In genomic region chr8:94047845-94048244, GRCm38 (mm10) we compare ENCODE assay signal across 23 mouse cellular contexts. TPM values are rescaled to one million over a fixed set of nuclear protein-coding genes. Genes with fewer than 3 reads are reported as not detected.
DNase-seq lines count a peak whose midpoint lies in the region; ATAC-seq and TF ChIP-seq lines count a peak whose summit lies in the region.
"Had no signal": no experiment of that assay in that cellular context is flagged by ENCODE, and none has a peak within 500 bp of the region (broad histone marks: within the 10 kb centered on the region; RNA-seq: fewer than 3 reads in every experiment).

No protein-coding gene starts in this region.

- H3K27ac ChIP-seq in left cerebral cortex, adult 2 months = no peak overlapping the region
- peak overlapping the region; percentile 32; the same call in 1 of the 2 replicates for H3K27ac ChIP-seq in layer of hippocampus, adult 2 months
- H3K27ac ChIP-seq in neural tube, embryonic 15.5 days (replicated peaks) = no peak overlapping the region
- H3K27ac ChIP-seq: heart, embryonic 10.5 days; limb, embryonic 13.5 days; liver, embryonic 12.5 days; neural tube, embryonic 12.5 days had no signal

- TF ChIP-seq CTCF in left cerebral cortex, adult 2 months (IDR thresholded peaks at IDR 0.05) = no peak
- TF ChIP-seq CTCF in layer of hippocampus, adult 2 months (conservative IDR thresholded peaks at IDR 0.05) = no peak

- peak; percentile 17 to 25 for DNase-seq in cerebellum, postnatal 14 days
- no peak for DNase-seq in cerebellum, postnatal 36 days
- peak; percentile 30 for DNase-seq in left cerebral cortex, postnatal 4 days
- no peak for DNase-seq in left cerebral cortex, adult 2 months (ENCODE audit: extremely low spot score in 1 of 2, low spot score in 2 of 2)
- DNase-seq in NIH3T3 (ENCODE audit: low read depth) = peak; percentile 33
- DNase-seq in layer of hippocampus, adult 2 months (ENCODE audit: low spot score in 2 of 2) = peak; percentile 32 to 58
- DNase-seq: adrenal gland, postnatal 36 days; cerebellum, adult 18-20 months; kidney, adult 9 months; kidney, postnatal 25 days; midbrain, embryonic 14.5 days; retina, postnatal 1 day; right cerebral cortex, postnatal 25 days; spleen, adult 18-20 months had no signal

- 80% methylated on average over 2 of the region's 2 CpGs for WGBS in neural tube, embryonic 15.5 days

- peaks cover 27% of the 10 kb centered on the region for H3K36me3 ChIP-seq in neural tube, embryonic 15.5 days

- H3K27me3 ChIP-seq in neural tube, embryonic 15.5 days (replicated peaks) = no peaks in the 10 kb centered on the region
- H3K27me3 ChIP-seq: limb, embryonic 13.5 days; liver, embryonic 12.5 days; megakaryocyte, embryonic 14.5 days; neural tube, embryonic 12.5 days had no signal

- no peak for ATAC-seq in neural tube, embryonic 15.5 days (ENCODE audit: low FRiP score)
- ATAC-seq: CD4-positive, CD25-positive, alpha-beta regulatory T cell, adult 4 months; hindbrain, embryonic 16.5 days; intestine, embryonic 16.5 days; liver, embryonic 12.5 days had no signal

- intact Hi-C loops in left cerebral cortex, postnatal 4 days (cut with DNase I) = no loop called here
- intact Hi-C loops in left cerebral cortex, adult 2 months (cut with DNase I) = no loop called here

- no peaks in the 10 kb centered on the region for H3K9me3 ChIP-seq in neural tube, embryonic 15.5 days (replicated peaks)
- H3K9me3 ChIP-seq: heart, embryonic 10.5 days; limb, embryonic 13.5 days; liver, embryonic 12.5 days; megakaryocyte, embryonic 14.5 days; neural tube, embryonic 12.5 days had no signal

- H3K4me1 ChIP-seq in neural tube, embryonic 15.5 days = no peaks in the 10 kb centered on the region
- H3K4me1 ChIP-seq: heart, embryonic 10.5 days; limb, embryonic 13.5 days; liver, embryonic 12.5 days; megakaryocyte, embryonic 14.5 days; neural tube, embryonic 12.5 days had no signal

- H3K9ac ChIP-seq in neural tube, embryonic 15.5 days (replicated peaks) = no peak overlapping the region
- H3K9ac ChIP-seq: limb, embryonic 13.5 days; liver, embryonic 12.5 days; neural tube, embryonic 12.5 days had no signal

- no peak overlapping the region for H3K4me2 ChIP-seq in neural tube, embryonic 15.5 days
- H3K4me2 ChIP-seq: limb, embryonic 13.5 days; liver, embryonic 12.5 days; neural tube, embryonic 12.5 days had no signal

- H3K4me3 ChIP-seq in left cerebral cortex, adult 2 months = no peak overlapping the region
- H3K4me3 ChIP-seq in layer of hippocampus, adult 2 months = no peak overlapping the region
- no peak overlapping the region for H3K4me3 ChIP-seq in neural tube, embryonic 15.5 days (replicated peaks)
- H3K4me3 ChIP-seq: heart, embryonic 10.5 days; limb, embryonic 13.5 days; liver, embryonic 12.5 days; megakaryocyte, embryonic 14.5 days; neural tube, embryonic 12.5 days had no signal

RNA-seq across cellular contexts. Expression of gene Ogfod1, which starts 10.8 kb away (rescaled TPM):
- 10 to 100 TPM; 23.6 to 25.8 TPM for total RNA-seq in left cerebral cortex, postnatal 4 days (2021)
- total RNA-seq in left cerebral cortex, adult 2 months (2021) = 100 to 1,000 TPM in 1 of 2 experiments, 10 to 100 TPM in 1; 99.2 to 104 TPM
- total RNA-seq in layer of hippocampus, adult 2 months (2021) = 100 to 1,000 TPM; 108 to 110 TPM
- 16.2 TPM in 2 replicates for polyA plus RNA-seq in neural tube, embryonic 15.5 days (2015; fragmentation: Nextera tagmentation; extraction: Ambion mirVana)

RNA-seq across cellular contexts. Expression of gene Nudt21, which starts 11.0 kb away (rescaled TPM):
- total RNA-seq in left cerebral cortex, postnatal 4 days (2021) = 10 to 100 TPM; 74.9 to 79.0 TPM
- total RNA-seq in left cerebral cortex, adult 2 months (2021) = 10 to 100 TPM; 46.3 to 51.4 TPM
- 10 to 100 TPM; 53.3 to 56.6 TPM for total RNA-seq in layer of hippocampus, adult 2 months (2021)
- 80.8 and 82.5 TPM in 2 replicates for polyA plus RNA-seq in neural tube, embryonic 15.5 days (2015; fragmentation: Nextera tagmentation; extraction: Ambion mirVana)

RNA-seq across cellular contexts. Expression of gene Amfr, which starts 35.2 kb away (rescaled TPM):
- 100 to 1,000 TPM; 111 to 113 TPM for total RNA-seq in left cerebral cortex, postnatal 4 days (2021)
- 100 to 1,000 TPM; 114 to 118 TPM for total RNA-seq in left cerebral cortex, adult 2 months (2021)
- 100 to 1,000 TPM; 122 to 128 TPM for total RNA-seq in layer of hippocampus, adult 2 months (2021)
- polyA plus RNA-seq in neural tube, embryonic 15.5 days (2015; fragmentation: Nextera tagmentation; extraction: Ambion mirVana) = 70.4 and 80.1 TPM in 2 replicates

RNA-seq across cellular contexts. Expression of gene Bbs2, which starts 50.9 kb away (rescaled TPM):
- 10 to 100 TPM; 15.8 to 16.1 TPM for total RNA-seq in left cerebral cortex, postnatal 4 days (2021)
- total RNA-seq in left cerebral cortex, adult 2 months (2021) = 10 to 100 TPM; 30.7 to 35.9 TPM
- total RNA-seq in layer of hippocampus, adult 2 months (2021) = 10 to 100 TPM; 27.6 to 31.4 TPM
- polyA plus RNA-seq in neural tube, embryonic 15.5 days (2015; fragmentation: Nextera tagmentation; extraction: Ambion mirVana) = 19.6 and 19.9 TPM in 2 replicates

Comparison
In these comparisons a context has a peak if more than half of its experiments do, and no peak if none do; other contexts are left out.
1. DNase-seq: peak in cerebellum, postnatal 14 days (2 of 2), left cerebral cortex, postnatal 4 days (single experiment), NIH3T3 (single experiment) and layer of hippocampus, adult 2 months (2 of 2); none in cerebellum, postnatal 36 days (0 of 2) and left cerebral cortex, adult 2 months (0 of 2).